ENCODE assay signal across 9 mouse cellular contexts in genomic region chr3:31308906-31309305, GRCm38 (mm10). TPM values are rescaled to one million over a fixed set of nuclear protein-coding genes. Genes with fewer than 3 reads are reported as not detected.
DNase-seq lines count a peak whose midpoint lies in the region; ATAC-seq lines count a peak whose summit lies in the region.
"Had no signal": no experiment of that assay in that cellular context is flagged by ENCODE, and none has a peak within 500 bp of the region (broad histone marks: within the 10 kb centered on the region; RNA-seq: fewer than 3 reads in every experiment).

No protein-coding gene starts in this region.

- peak overlapping the region; percentile 30; the same call in 1 of the 2 replicates for H3K4me2 ChIP-seq in embryonic facial prominence, embryonic 11.5 days (ENCODE audit: low read depth, low read length)
- peak overlapping the region; percentile 80 for H3K4me2 ChIP-seq in hindbrain, embryonic 14.5 days (replicated peaks)

- no peaks in the 10 kb centered on the region for H3K36me3 ChIP-seq in embryonic facial prominence, embryonic 11.5 days (replicated peaks; ENCODE audit: control insufficient read depth, insufficient read depth, low read depth, low read length)
- no peaks in the 10 kb centered on the region for H3K36me3 ChIP-seq in hindbrain, embryonic 14.5 days (replicated peaks; ENCODE audit: control insufficient read depth, insufficient read depth)
- H3K36me3 ChIP-seq: limb, embryonic 12.5 days had no signal

- H3K27me3 ChIP-seq in embryonic facial prominence, embryonic 11.5 days (ENCODE audit: control insufficient read depth, insufficient read depth, low read length), result peaks cover 14% of the 10 kb centered on the region
- peaks cover 8% of the 10 kb centered on the region for H3K27me3 ChIP-seq in hindbrain, embryonic 14.5 days (ENCODE audit: control insufficient read depth, insufficient read depth, low read length)

- H3K9me3 ChIP-seq in embryonic facial prominence, embryonic 11.5 days (replicated peaks; ENCODE audit: control insufficient read depth, low read length), result no peaks in the 10 kb centered on the region
- no peaks in the 10 kb centered on the region for H3K9me3 ChIP-seq in hindbrain, embryonic 14.5 days (ENCODE audit: control insufficient read depth, low read length)
- H3K9me3 ChIP-seq: limb, embryonic 12.5 days had no signal

- no peak overlapping the region for H3K27ac ChIP-seq in embryonic facial prominence, embryonic 11.5 days (replicated peaks; ENCODE audit: low read depth, low read length)
- H3K27ac ChIP-seq in hindbrain, embryonic 14.5 days, result no peak overlapping the region
- H3K27ac ChIP-seq: limb, embryonic 12.5 days had no signal

- 0 out of 2 replicates have a peak, but pooled peaks have one; percentile 48 for ATAC-seq in embryonic facial prominence, embryonic 11.5 days (replicated peaks; ENCODE audit: insufficient number of reproducible peaks, low FRiP score, low TSS enrichment, low read depth)
- no peak; the same call in 1 of the 2 replicates for ATAC-seq in hindbrain, embryonic 14.5 days (ENCODE audit: low FRiP score)
- 0 out of 2 replicates have a peak, but pooled peaks have one; percentile 47 for ATAC-seq in megakaryocyte-erythroid progenitor cell, adult 5-6 weeks (replicated peaks; ENCODE audit: low FRiP score, low TSS enrichment, poor library complexity, severe bottlenecking)

- WGBS in embryonic facial prominence, embryonic 11.5 days, result 4% methylated on average over 14 of the region's 14 CpGs
- 2% methylated on average over 14 of the region's 14 CpGs for WGBS in hindbrain, embryonic 14.5 days

- H3K4me3 ChIP-seq in embryonic facial prominence, embryonic 11.5 days (ENCODE audit: low read depth, low read length), result peak overlapping the region; percentile 27; the same call in 1 of the 2 replicates
- peak overlapping the region; percentile 58 for H3K4me3 ChIP-seq in hindbrain, embryonic 14.5 days (replicated peaks; ENCODE audit: low read length)

- H3K9ac ChIP-seq in embryonic facial prominence, embryonic 11.5 days (replicated peaks; ENCODE audit: low read length), result no peak overlapping the region
- peak overlapping the region; percentile 77 for H3K9ac ChIP-seq in hindbrain, embryonic 14.5 days
- H3K9ac ChIP-seq: limb, embryonic 12.5 days had no signal

- peak; percentile 32 to 47 for DNase-seq in layer of hippocampus, postnatal 10 days (ENCODE audit: low spot score in 2 of 2)
- no peak for DNase-seq in layer of hippocampus, adult 9-10 months (ENCODE audit: low spot score)
- peak; percentile 77 for DNase-seq in R1 (ENCODE audit: low read depth, low spot score)
- peak; percentile 86 for DNase-seq in embryonic facial prominence, embryonic 11.5 days (ENCODE audit: low spot score)
- peak; percentile 61 for DNase-seq in hindbrain, embryonic 14.5 days (ENCODE audit: low spot score)
- DNase-seq in testis, postnatal 14 days (ENCODE audit: low spot score), result peak; percentile 46
- DNase-seq in thymus, adult 18-20 months, result no peak

- no peaks in the 10 kb centered on the region for H3K4me1 ChIP-seq in embryonic facial prominence, embryonic 11.5 days (ENCODE audit: control insufficient read depth, insufficient read depth, low read length)
- peaks cover 5% of the 10 kb centered on the region; the same call in 1 of the 2 replicates for H3K4me1 ChIP-seq in hindbrain, embryonic 14.5 days (replicated peaks; ENCODE audit: control insufficient read depth, insufficient read depth, low read length)

RNA-seq across cellular contexts. Expression of gene Slc7a14, which starts 1.3 kb away (rescaled TPM):
- 10 to 100 TPM; 47.7 to 53.4 TPM for total RNA-seq in layer of hippocampus, postnatal 10 days (2021)
- 0.15 and 0.28 TPM in 2 replicates for polyA plus RNA-seq in embryonic facial prominence, embryonic 11.5 days (2014; fragmentation: Nextera tagmentation; extraction: Ambion mirVana)
- 8.0 and 9.9 TPM in 2 replicates for polyA plus RNA-seq in hindbrain, embryonic 14.5 days (2014; fragmentation: Nextera tagmentation; extraction: Ambion mirVana)
- 0.04 TPM in 1 of 2 replicates, not detected in the other for total RNA-seq in megakaryocyte-erythroid progenitor cell, adult 5-6 weeks (2014; fragmentation: Nextera tagmentation)
- total RNA-seq in megakaryocyte-erythroid progenitor cell, adult 5-6 weeks (2017), result not detected in 2 replicates

Comparison
In these comparisons a context has a peak if more than half of its experiments do, and no peak if none do; other contexts are left out.
1. DNase-seq: peak in layer of hippocampus, postnatal 10 days (2 of 2), R1 (single experiment), embryonic facial prominence, embryonic 11.5 days (single experiment), hindbrain, embryonic 14.5 days (single experiment) and testis, postnatal 14 days (single experiment); none in layer of hippocampus, adult 9-10 months (single experiment) and thymus, adult 18-20 months (0 of 2).
2. RNA of gene Slc7a14, which starts 1.3 kb away (total RNA-seq): 47.7 to 53.4 TPM in layer of hippocampus, postnatal 10 days; 0.04 TPM in megakaryocyte-erythroid progenitor cell, adult 5-6 weeks; every median in the first group is over 10 times any median in the second.